Mouse (Mus musculus) CH12.LX (cell line): ENCODE measurements at regions not wholly inside any gene's neighbourhood (a gene's known extent, or its start where the extent isn't known, plus 50 kb on each side); places are given as distances from the start of the nearest gene placed in this dataset.

Experiments
- CTCF ChIP-seq, 2 experiments: IDR thresholded peaks in 1 of 2; conservative IDR thresholded peaks in 1 of 2; 2 replicates each; pipeline ENCODE4 v1.5.1; 2011 to 2012; ENCODE audit warnings: low read depth in 2 of 2, low read length in 2 of 2, improper control_type of control experiment in 1 of 2, inconsistent platforms in 1 of 2, mild to moderate bottlenecking in 1 of 2, moderate library complexity in 1 of 2
- EP300 ChIP-seq: IDR thresholded peaks from 2 replicates; pipeline ENCODE4 v1.6.1; 2011; ENCODE audit warnings: low read length, improper control_type of control experiment
- NELFE ChIP-seq: IDR thresholded peaks from 2 replicates; pipeline ENCODE4 v1.6.1; 2011; ENCODE audit warnings: low read depth, low read length, improper control_type of control experiment
- POLR2A ChIP-seq: IDR thresholded peaks from 2 replicates; pipeline ENCODE4 v1.6.1; 2011; ENCODE audit warnings: low read depth, mild to moderate bottlenecking, improper control_type of control experiment, low read length
- ZC3H11A ChIP-seq: IDR thresholded peaks from 2 replicates; pipeline ENCODE4 v1.6.1; 2012; ENCODE audit warnings: low read depth, mild to moderate bottlenecking, inconsistent platforms, low read length, improper control_type of control experiment

- TF ChIP-seq EP300: no peak
- TF ChIP-seq CTCF (conservative IDR thresholded peaks at IDR 0.05 in 1 of 2, IDR thresholded peaks at IDR 0.05 in 1 of 2; ENCODE audit: low read depth in 2 of 2, low read length in 2 of 2): no peak
- no peak for TF ChIP-seq ZC3H11A
- TF ChIP-seq NELFE: no peak
- TF ChIP-seq POLR2A: no peak
These were observed 74.6 kb downstream of the Btg1 start for GRCm38 (mm10) chr10:96691319-96691870.
